Mouse (Mus musculus) kidney, adult 2 months (tissue): ENCODE data around the gene Dnajb13.

Experiments
- CTCF ChIP-seq: fragments of 200-500 bp; conservative IDR thresholded peaks from 2 replicates; pipeline ENCODE4 v1.5.1; 2011; ENCODE audit warnings: low read depth, mild to moderate bottlenecking, control low read depth, low read length, moderate library complexity, mixed read lengths; ENCODE audit not compliant: insufficient read depth, insufficient read length
- POLR2A ChIP-seq: fragments of 200-500 bp; IDR thresholded peaks from one replicate; pipeline ENCODE4 v1.6.1; 2011; ENCODE audit warnings: low read depth, low read length, control low read depth

- TF ChIP-seq POLR2A (no peak), CTCF (no peak)
Observed at GRCm38 (mm10) chr7:100497402-100497801, 17.4 kb downstream of the Dnajb13 start.
